Mouse (Mus musculus): ENCODE measurements around the gene Scand1. TPM values are rescaled to one million over a fixed set of nuclear protein-coding genes. Genes with fewer than 3 reads are reported as not detected.

The Scand1 gene
- total and polyA plus RNA-seq, 2 experiments from 2014 or later = 82.3 to 214 TPM

DNA sequence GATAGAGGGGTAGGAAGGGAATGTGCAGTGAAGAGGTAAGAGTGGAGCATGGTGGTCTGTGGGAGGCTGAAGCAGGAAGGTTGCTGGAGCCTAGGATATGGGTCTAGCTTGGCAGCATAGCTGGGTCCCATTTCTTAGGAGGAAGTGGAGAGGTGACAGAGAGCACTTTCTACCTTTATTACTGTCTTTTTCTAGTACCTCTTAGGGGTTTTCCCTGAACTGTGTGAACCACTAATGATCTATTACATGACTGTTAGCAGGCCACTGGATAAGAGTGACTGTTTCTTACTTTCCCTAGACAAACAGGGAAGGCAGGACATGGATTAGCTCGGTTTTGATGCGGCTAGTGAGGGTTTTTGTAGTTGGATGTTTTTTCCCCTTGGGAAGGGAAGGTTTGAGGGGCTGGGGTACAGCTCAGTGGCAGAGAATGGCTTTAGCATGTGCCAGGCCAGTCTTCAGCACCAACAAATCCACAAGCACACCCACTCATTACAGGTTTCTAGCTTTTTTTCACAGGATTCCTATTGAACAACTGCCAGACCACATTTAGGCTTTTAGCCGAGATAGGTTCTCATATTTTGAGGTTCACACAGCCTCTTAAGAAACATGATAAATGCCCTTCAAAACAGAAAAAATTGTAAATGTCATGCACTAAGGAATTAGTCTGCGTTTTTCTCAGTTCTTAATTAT lies 49.2 kb downstream of the Scand1 start:
- peaks cover 5% of the 10 kb centered on the region for H3K4me1 ChIP-seq (ENCODE audit: control insufficient read depth, insufficient read depth)
- H3K27me3 ChIP-seq (ENCODE audit: control insufficient read depth, insufficient read depth, low read length) = no peaks in the 10 kb centered on the region
- no peak overlapping the region for H3K4me2 ChIP-seq (ENCODE audit: low read depth, low read length)
- DNase-seq (ENCODE audit: low spot score) (no peak), ATAC-seq (ENCODE audit: insufficient read depth, low read depth) (no peak)
- peaks cover 30% of the 10 kb centered on the region for H3K36me3 ChIP-seq (replicated peaks; ENCODE audit: control insufficient read depth, insufficient read depth, low read length)
- H3K9me3 ChIP-seq (replicated peaks; ENCODE audit: control insufficient read depth, low read length) = no peaks in the 10 kb centered on the region
- 86% methylated on average over 4 of the region's 4 CpGs for WGBS
- H3K27ac ChIP-seq (ENCODE audit: low read depth) = no peak overlapping the region
- no peak for TF ChIP-seq CTCF (IDR thresholded peaks at IDR 0.05; ENCODE audit: low read depth)
- TF ChIP-seq EP300 (IDR thresholded peaks at IDR 0.05; ENCODE audit: low read depth) = no peak
- H3K4me3 ChIP-seq (ENCODE audit: low read depth, low read length) = no peak overlapping the region
- H3K9ac ChIP-seq (replicated peaks; ENCODE audit: low read depth, low read length) = no peak overlapping the region

Small RNA genes within 50 kb of the gene (microRNA-seq; reads per million reads assigned to microRNA genes)
- gene Gm22759 = not detected

Other genes with a start within 250 kb of the Scand1 start
- 0.08 and 2.1 TPM in 2 replicates for gene Spag4, start 247.5 kb downstream of the Scand1 start, total RNA-seq (2014; rRNA removed; ENCODE audit: low replicate concordance)
- gene Spag4, start 247.5 kb downstream of the Scand1 start, polyA plus RNA-seq (2015; fragmentation: Nextera tagmentation; extraction: Ambion mirVana) = 0.84 and 1.2 TPM in 2 replicates
- 47.5 and 55.5 TPM in 2 replicates for gene Cpne1, start 200.7 kb downstream of the Scand1 start, total RNA-seq (2014; rRNA removed; ENCODE audit: low replicate concordance)
- gene Cpne1, start 200.7 kb downstream of the Scand1 start, polyA plus RNA-seq (2015; fragmentation: Nextera tagmentation; extraction: Ambion mirVana) = 18.3 and 18.6 TPM in 2 replicates
- gene Rbm12, start 200.7 kb downstream of the Scand1 start, total RNA-seq (2014; rRNA removed; ENCODE audit: low replicate concordance) = 33.2 and 35.0 TPM in 2 replicates
- gene Rbm12, start 200.7 kb downstream of the Scand1 start, polyA plus RNA-seq (2015; fragmentation: Nextera tagmentation; extraction: Ambion mirVana) = 8.8 and 9.5 TPM in 2 replicates
- gene Gm28036, start 185.6 kb downstream of the Scand1 start, total RNA-seq (2014; rRNA removed; ENCODE audit: low replicate concordance) = 25.7 and 36.5 TPM in 2 replicates
- 4.1 and 6.2 TPM in 2 replicates for gene Gm28036, start 185.6 kb downstream of the Scand1 start, polyA plus RNA-seq (2015; fragmentation: Nextera tagmentation; extraction: Ambion mirVana)
- 113 and 154 TPM in 2 replicates for gene Romo1, start 168.7 kb downstream of the Scand1 start, total RNA-seq (2014; rRNA removed; ENCODE audit: low replicate concordance)
- gene Romo1, start 168.7 kb downstream of the Scand1 start, polyA plus RNA-seq (2015; fragmentation: Nextera tagmentation; extraction: Ambion mirVana) = 607 and 610 TPM in 2 replicates
- 104 and 106 TPM in 2 replicates for gene Nfs1, start 168.5 kb downstream of the Scand1 start, total RNA-seq (2014; rRNA removed; ENCODE audit: low replicate concordance)
- gene Nfs1, start 168.5 kb downstream of the Scand1 start, polyA plus RNA-seq (2015; fragmentation: Nextera tagmentation; extraction: Ambion mirVana) = 71.4 and 75.1 TPM in 2 replicates
- gene Rbm39, start 132.5 kb downstream of the Scand1 start, total RNA-seq (2014; rRNA removed; ENCODE audit: low replicate concordance) = 272 and 376 TPM in 2 replicates
- 315 and 343 TPM in 2 replicates for gene Rbm39, start 132.5 kb downstream of the Scand1 start, polyA plus RNA-seq (2015; fragmentation: Nextera tagmentation; extraction: Ambion mirVana)
- gene Phf20, start 116.2 kb downstream of the Scand1 start, total RNA-seq (2014; rRNA removed; ENCODE audit: low replicate concordance) = 8.3 and 10.6 TPM in 2 replicates
- 29.5 and 30.4 TPM in 2 replicates for gene Phf20, start 116.2 kb downstream of the Scand1 start, polyA plus RNA-seq (2015; fragmentation: Nextera tagmentation; extraction: Ambion mirVana)
- 0.12 and 1.1 TPM in 2 replicates for gene Cnbd2, start 405 bp downstream of the Scand1 start, total RNA-seq (2014; rRNA removed; ENCODE audit: low replicate concordance)
- 3.3 and 3.7 TPM in 2 replicates for gene Cnbd2, start 405 bp downstream of the Scand1 start, polyA plus RNA-seq (2015; fragmentation: Nextera tagmentation; extraction: Ambion mirVana)
- 21.5 and 28.2 TPM in 2 replicates for gene Epb41l1, start 108.2 kb upstream of the Scand1 start, total RNA-seq (2014; rRNA removed; ENCODE audit: low replicate concordance)
- 0.45 and 0.47 TPM in 2 replicates for gene Epb41l1, start 108.2 kb upstream of the Scand1 start, polyA plus RNA-seq (2015; fragmentation: Nextera tagmentation; extraction: Ambion mirVana)
- 26.7 and 36.2 TPM in 2 replicates for gene Aar2, start 234.9 kb upstream of the Scand1 start, total RNA-seq (2014; rRNA removed; ENCODE audit: low replicate concordance)
- 18.7 and 19.4 TPM in 2 replicates for gene Aar2, start 234.9 kb upstream of the Scand1 start, polyA plus RNA-seq (2015; fragmentation: Nextera tagmentation; extraction: Ambion mirVana)